Mouse (Mus musculus) forebrain, embryonic 14.5 days (tissue): ENCODE measurements around the gene Tada2b. TPM values are rescaled to one million over a fixed set of nuclear protein-coding genes. Genes with fewer than 3 reads are reported as not detected.
A peak's percentile ranks its signal among the peaks of the same experiment; 100 is the strongest.

ENCODE experiments used
- ATAC-seq: fragments of 200-750 bp; cut with Nextera tagmentation; 2 replicates; pipeline ENCODE4 v1.8.0; 2017; ENCODE audit warnings: mild to moderate bottlenecking, moderate library complexity
- DNase-seq: peaks from one replicate; pipeline ENCODE4 v3.0.0-alpha.2; 2015; ENCODE audit warnings: low spot score
- H3K27ac ChIP-seq: fragments of 300-500 bp; sonication (generic); 2 replicates; pipeline ENCODE4 v1.5.1; 2014; ENCODE audit warnings: low read depth, mild to moderate bottlenecking, control low read depth, low read length, moderate library complexity
- H3K27me3 ChIP-seq: fragments of 300-500 bp; sonication (generic); replicated peaks from 2 replicates; pipeline ENCODE4 v1.6.1; 2014; ENCODE audit warnings: low read length, control low read depth, mixed read lengths; ENCODE audit not compliant: control insufficient read depth, insufficient read depth
- H3K36me3 ChIP-seq: fragments of 300-500 bp; sonication (generic); 2 replicates; pipeline ENCODE4 v1.6.1; 2014; ENCODE audit warnings: low read length, control low read depth; ENCODE audit not compliant: control insufficient read depth, insufficient read depth
- H3K4me1 ChIP-seq: fragments of 300-500 bp; sonication (generic); 2 replicates; pipeline ENCODE4 v1.6.1; 2014; ENCODE audit warnings: antibody characterized with exemption, low read length, control low read depth; ENCODE audit not compliant: control insufficient read depth, insufficient read depth
- H3K4me2 ChIP-seq: fragments of 300-500 bp; sonication (generic); 2 replicates; pipeline ENCODE4 v1.6.1; 2014; ENCODE audit warnings: mild to moderate bottlenecking, control low read depth, low read length
- H3K4me3 ChIP-seq: fragments of 300-500 bp; sonication (generic); 2 replicates; pipeline ENCODE4 v1.5.1; 2014; ENCODE audit warnings: low read depth, low read length, control low read depth
- H3K9ac ChIP-seq: fragments of 300-500 bp; sonication (generic); 2 replicates; pipeline ENCODE4 v1.6.1; 2014; ENCODE audit warnings: mild to moderate bottlenecking, low read length, control low read depth, moderate library complexity
- H3K9me3 ChIP-seq: fragments of 300-500 bp; sonication (generic); replicated peaks from 2 replicates; pipeline ENCODE4 v1.6.1; 2016; ENCODE audit warnings: low read length, control low read depth, mixed read lengths; ENCODE audit not compliant: control insufficient read depth
- WGBS: fragments of 180-500 bp; shearing (Covaris S2); extraction: QIAGEN DNeasy Blood & Tissue Kit; methylation state at CpG from one replicate; pipeline ENCODE4 v1.1.7; 2014; 5-methylcytosine and 5-hydroxymethylcytosine counted together
- polyA plus RNA-seq: library from polyadenylated mRNA; unstranded; fragments of >200 nt; fragmentation: Nextera tagmentation; extraction: Ambion mirVana; gene quantifications from 2 replicates; pipeline ENCODE4 v1.2.1, GENCODE M21; 2014

The Tada2b gene
- polyA plus RNA-seq, 1 experiment from 2014 or later, result 4.8 TPM

GRCm38 (mm10) chr5:36477486-36477885, 6.6 kb downstream of the Tada2b start:
- H3K4me2 ChIP-seq, result no peak overlapping the region
- H3K4me1 ChIP-seq, result peaks cover 6% of the 10 kb centered on the region
- H3K9me3 ChIP-seq, result no peaks in the 10 kb centered on the region
- DNase-seq (no peak), ATAC-seq (no peak)
- 93% methylated on average over 3 of the region's 3 CpGs for WGBS
- H3K4me3 ChIP-seq, result no peak overlapping the region
- no peak overlapping the region for H3K27ac ChIP-seq
- H3K27me3 ChIP-seq, result no peaks in the 10 kb centered on the region
- peaks cover 28% of the 10 kb centered on the region for H3K36me3 ChIP-seq
- H3K9ac ChIP-seq, result no peak overlapping the region

- Histone ChIP-seq H3K27me3 (no peaks in the 10 kb centered on the region), H3K4me2 (no peak overlapping the region), H3K4me3 (no peak overlapping the region), H3K9me3 (no peaks in the 10 kb centered on the region), H3K9ac (no peak overlapping the region), H3K27ac (no peak overlapping the region), H3K36me3 (peaks cover 59% of the 10 kb centered on the region), H3K4me1 (no peaks in the 10 kb centered on the region)
- DNase-seq (peak; percentile 66), ATAC-seq (peak; percentile 46; the same call in 1 of the 2 replicates)
- 88% methylated on average over 5 of the region's 5 CpGs for WGBS
These were observed 9.8 kb downstream of the Tada2b start for GRCm38 (mm10) chr5:36474283-36474682.

- no peak overlapping the region for H3K4me2 ChIP-seq
- H3K4me1 ChIP-seq, result no peaks in the 10 kb centered on the region
- no peak overlapping the region for H3K27ac ChIP-seq
- H3K27me3 ChIP-seq, result no peaks in the 10 kb centered on the region
- H3K36me3 ChIP-seq, result peaks cover 64% of the 10 kb centered on the region
- WGBS, result 92% methylated on average over 4 of the region's 4 CpGs
- no peak overlapping the region for H3K4me3 ChIP-seq
- no peaks in the 10 kb centered on the region for H3K9me3 ChIP-seq
- no peak for ATAC-seq
- no peak for DNase-seq
- no peak overlapping the region for H3K9ac ChIP-seq
These were observed 11.0 kb downstream of the Tada2b start for GRCm38 (mm10) chr5:36472876-36473655.

GRCm38 (mm10) chr5:36471206-36471605, 12.9 kb downstream of the Tada2b start:
- 93% methylated on average over 8 of the region's 8 CpGs for WGBS
- Histone ChIP-seq H3K9me3 (no peaks in the 10 kb centered on the region), H3K4me3 (no peak overlapping the region), H3K9ac (no peak overlapping the region), H3K27me3 (no peaks in the 10 kb centered on the region), H3K4me1 (no peaks in the 10 kb centered on the region), H3K27ac (no peak overlapping the region), H3K4me2 (no peak overlapping the region), H3K36me3 (peaks cover 59% of the 10 kb centered on the region)
- ATAC-seq, result no peak
- DNase-seq, result no peak

GRCm38 (mm10) chr5:36465889-36466288, 18.2 kb downstream of the Tada2b start:
- peak overlapping the region; percentile 87 for H3K9ac ChIP-seq
- peaks cover 7% of the 10 kb centered on the region for H3K4me1 ChIP-seq
- peak overlapping the region; percentile 93 for H3K4me3 ChIP-seq
- peaks cover 19% of the 10 kb centered on the region for H3K36me3 ChIP-seq
- H3K4me2 ChIP-seq, result peak overlapping the region; percentile 88
- WGBS, result 30% methylated on average over 8 of the region's 8 CpGs
- H3K27ac ChIP-seq, result no peak overlapping the region
- no peaks in the 10 kb centered on the region for H3K9me3 ChIP-seq
- ATAC-seq (no peak), DNase-seq (no peak)
- no peaks in the 10 kb centered on the region for H3K27me3 ChIP-seq

GRCm38 (mm10) chr5:36464709-36465661, 19.1 kb downstream of the Tada2b start, which contains the start of gene Grpel1:
Gene Grpel1 (plus strand): TSS chr5:36464998.
- peak; percentile 100 for DNase-seq
- under 1% methylated on average over 66 of the region's 68 CpGs for WGBS
- peak within 1 kb of the TSS; percentile 88 for H3K4me2 ChIP-seq
- H3K9me3 ChIP-seq, result no peaks in the 10 kb centered on the region
- H3K9ac ChIP-seq, result peak within 1 kb of the TSS; percentile 87
- H3K27ac ChIP-seq, result peak within 1 kb of the TSS; percentile 44; the same call in 1 of the 2 replicates
- peaks cover 7% of the 10 kb centered on the region for H3K4me1 ChIP-seq
- H3K4me3 ChIP-seq, result peak within 1 kb of the TSS; percentile 93
- no peaks in the 10 kb centered on the region for H3K27me3 ChIP-seq
- peak; percentile 95 for ATAC-seq
- H3K36me3 ChIP-seq, result peaks cover 11% of the 10 kb centered on the region

GRCm38 (mm10) chr5:36463391-36463790, 20.7 kb downstream of the Tada2b start:
- WGBS, result 6% methylated on average over 5 of the region's 5 CpGs
- H3K27me3 ChIP-seq, result no peaks in the 10 kb centered on the region
- peaks cover 7% of the 10 kb centered on the region for H3K4me1 ChIP-seq
- ATAC-seq (no peak), DNase-seq (no peak)
- H3K4me3 ChIP-seq, result no peak overlapping the region
- no peak overlapping the region for H3K4me2 ChIP-seq
- no peaks in the 10 kb centered on the region for H3K36me3 ChIP-seq
- H3K9ac ChIP-seq, result no peak overlapping the region
- H3K9me3 ChIP-seq, result no peaks in the 10 kb centered on the region
- no peak overlapping the region for H3K27ac ChIP-seq

GRCm38 (mm10) chr5:36462810-36463209, 21.3 kb downstream of the Tada2b start:
- no peak overlapping the region for H3K27ac ChIP-seq
- no peak overlapping the region for H3K4me3 ChIP-seq
- DNase-seq (peak; percentile 69), ATAC-seq (no peak)
- no peak overlapping the region for H3K4me2 ChIP-seq
- H3K36me3 ChIP-seq, result no peaks in the 10 kb centered on the region
- no peaks in the 10 kb centered on the region for H3K9me3 ChIP-seq
- WGBS, result 13% methylated on average over 7 of the region's 7 CpGs
- no peak overlapping the region for H3K9ac ChIP-seq
- peaks cover 7% of the 10 kb centered on the region for H3K4me1 ChIP-seq
- H3K27me3 ChIP-seq, result no peaks in the 10 kb centered on the region
